Mouse (Mus musculus): Measurements from ENCODE around the gene Slamf1.
"Not testable (repeated sequence)": the region's sequence is repeated elsewhere in the genome, so short reads cannot be mapped to it uniquely, and the experiment has no call there.

The Slamf1 gene

DNA sequence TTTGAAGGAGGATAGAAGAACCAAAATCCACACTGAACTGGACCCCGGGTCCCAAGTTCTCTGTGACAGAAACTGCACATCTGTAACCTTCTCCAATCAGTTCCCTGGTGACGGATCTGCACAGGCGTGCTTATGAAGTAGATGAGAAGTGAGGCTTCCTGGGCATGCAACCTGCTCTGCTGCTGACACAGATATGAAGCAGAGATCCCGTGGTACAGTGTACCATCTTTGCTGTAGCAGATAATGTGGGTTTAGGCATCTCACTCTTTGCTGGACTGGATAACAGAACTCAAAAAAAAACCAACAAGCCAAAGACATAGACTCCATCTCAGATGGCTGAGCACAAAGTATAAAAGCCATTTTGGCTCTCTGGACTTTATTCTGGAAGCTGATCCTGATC, 32.7 kb downstream of the Slamf1 start:
- DNase-seq (ENCODE audit: low spot score): no peak

DNA sequence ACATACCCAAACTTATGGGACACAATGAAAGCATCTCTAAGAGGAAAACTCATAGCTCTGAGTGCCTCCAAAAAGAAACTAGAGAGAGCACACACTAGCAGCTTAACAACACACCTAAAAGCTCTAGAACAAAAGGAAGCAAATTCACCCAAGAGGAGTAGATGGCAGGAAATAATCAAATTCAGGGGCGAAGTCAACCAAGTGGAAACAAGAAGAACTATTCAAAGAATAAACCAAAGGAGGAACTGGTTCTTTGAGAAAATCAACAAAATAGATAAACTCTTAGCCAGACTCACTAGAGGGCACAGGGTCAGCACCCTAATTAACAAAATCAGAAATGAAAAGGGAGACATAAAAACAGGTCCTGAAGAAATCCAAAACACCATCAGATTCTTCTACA, 44.1 kb downstream of the Slamf1 start:
- not testable (repeated sequence) for DNase-seq (ENCODE audit: low spot score)

DNA sequence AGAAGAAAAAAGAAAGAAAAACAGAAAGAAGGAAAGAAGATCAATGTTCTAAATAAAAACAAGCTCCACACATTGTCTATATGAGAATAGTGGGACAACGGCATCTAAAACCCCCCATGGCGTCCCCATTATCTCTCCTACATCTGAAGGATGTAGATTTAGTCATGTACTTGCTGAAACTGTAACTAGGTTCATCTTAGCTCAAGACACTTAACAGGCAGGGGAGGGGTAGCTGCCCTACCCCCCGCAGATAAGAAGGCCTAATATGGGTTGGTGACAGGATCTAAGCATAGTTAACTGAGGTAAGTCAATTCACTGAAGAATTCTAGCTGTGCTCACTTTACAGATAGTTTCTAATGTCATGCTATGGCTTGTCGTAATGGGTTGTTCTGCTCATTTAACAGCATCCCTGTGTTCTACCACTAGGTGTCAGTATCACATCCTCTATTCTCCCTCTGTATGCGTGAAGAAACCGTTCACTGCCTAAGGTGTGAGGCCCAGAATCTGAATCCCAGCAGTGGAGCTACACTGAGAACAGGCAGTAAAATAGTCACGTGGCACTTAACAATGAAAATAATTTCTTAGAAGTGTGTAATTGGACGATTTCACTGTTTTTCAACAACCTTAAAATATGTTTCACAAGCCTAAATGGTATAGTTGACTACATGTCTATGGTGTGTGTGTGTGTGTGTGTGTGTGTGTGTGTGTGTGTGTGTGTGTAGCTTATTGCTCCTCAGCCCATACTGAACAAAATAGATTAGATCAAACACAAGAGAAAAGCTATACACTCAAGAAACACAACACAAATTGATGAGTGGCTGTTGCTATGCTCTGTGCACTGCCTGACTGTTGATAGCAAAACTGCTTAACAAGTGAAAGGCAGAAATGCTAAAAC, 48.9 kb downstream of the Slamf1 start:
- no peak for DNase-seq (ENCODE audit: low spot score)

DNA sequence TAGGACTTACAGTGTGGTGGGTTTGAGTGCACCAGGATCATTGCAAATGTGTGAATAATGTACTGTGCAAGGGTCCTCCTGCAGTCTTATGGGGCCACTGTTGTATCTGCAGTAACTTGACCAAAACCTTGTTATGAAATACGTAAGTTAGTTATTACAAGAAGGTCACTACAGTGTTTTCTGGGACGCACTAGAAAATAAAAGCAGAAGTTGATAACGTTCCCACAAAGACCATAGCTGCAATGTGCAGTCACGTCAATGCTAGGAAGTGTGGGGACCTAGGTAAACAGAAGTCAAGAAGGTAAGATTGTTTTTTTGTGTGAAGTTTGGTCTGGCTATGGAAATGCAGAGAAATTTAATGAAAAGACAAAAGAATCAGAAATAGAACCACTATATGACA, 50.1 kb downstream of the Slamf1 start:
- no peak for DNase-seq (ENCODE audit: low spot score)

DNA sequence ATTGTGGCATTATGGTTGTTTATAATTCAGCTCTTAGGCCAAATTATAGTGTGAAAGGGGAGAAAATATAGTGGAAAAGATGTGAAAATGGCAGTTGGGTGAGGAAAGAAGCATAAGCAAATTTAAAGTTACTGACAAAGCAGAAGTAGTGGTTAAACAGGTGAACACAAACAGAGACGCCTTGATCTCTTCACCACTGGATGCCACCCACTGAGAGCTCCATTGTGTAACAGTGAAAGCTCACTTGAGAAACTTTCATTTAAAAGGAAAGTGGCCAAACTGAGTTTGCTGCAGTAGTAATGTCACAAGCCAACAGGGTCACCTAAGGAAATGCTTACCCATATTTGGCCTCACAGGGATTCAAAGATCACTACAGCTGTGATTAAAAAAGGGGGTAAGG, 54.4 kb downstream of the Slamf1 start:
- no peak for DNase-seq (ENCODE audit: low spot score)

DNA sequence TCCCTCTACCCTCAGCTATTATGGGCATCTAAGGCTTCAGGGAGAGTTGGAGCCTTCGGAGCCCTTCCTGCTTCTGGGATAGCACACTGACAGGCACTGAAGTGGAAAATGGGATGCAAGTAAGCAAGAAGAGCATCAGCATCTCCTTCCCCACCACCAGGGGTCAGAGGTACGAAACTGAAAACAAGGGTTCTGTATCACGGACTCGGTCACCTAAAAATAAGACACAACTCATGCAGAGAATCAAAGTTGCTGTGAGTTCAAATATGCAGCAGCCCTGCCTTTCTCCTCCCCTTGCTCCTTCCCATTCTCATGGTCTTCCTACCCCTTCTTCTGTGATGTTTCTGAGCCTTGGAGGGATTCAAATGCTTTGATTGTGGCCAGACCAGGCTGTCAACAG, 58.5 kb downstream of the Slamf1 start:
- no peak for DNase-seq (ENCODE audit: low spot score)

DNA sequence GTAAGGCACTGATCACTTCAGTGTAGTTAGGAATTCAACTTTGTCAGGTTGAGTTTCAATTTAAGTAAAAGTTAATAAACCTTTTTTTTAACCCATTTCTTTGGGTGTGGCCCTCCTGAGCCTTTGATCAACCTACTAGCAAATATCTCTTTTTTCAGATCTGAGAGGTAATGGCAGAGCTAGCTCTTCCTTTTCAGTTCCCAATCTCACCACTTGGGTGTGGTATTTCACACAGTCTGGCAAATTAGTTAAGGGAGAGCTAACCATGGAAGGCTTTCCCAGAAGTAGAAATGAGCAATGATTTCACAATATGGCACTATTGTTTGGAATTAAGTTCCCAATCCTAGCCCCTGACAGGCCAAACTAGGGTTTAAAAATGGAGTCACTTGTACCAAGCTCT, 59.2 kb downstream of the Slamf1 start:
- DNase-seq (ENCODE audit: low spot score): no peak

DNA sequence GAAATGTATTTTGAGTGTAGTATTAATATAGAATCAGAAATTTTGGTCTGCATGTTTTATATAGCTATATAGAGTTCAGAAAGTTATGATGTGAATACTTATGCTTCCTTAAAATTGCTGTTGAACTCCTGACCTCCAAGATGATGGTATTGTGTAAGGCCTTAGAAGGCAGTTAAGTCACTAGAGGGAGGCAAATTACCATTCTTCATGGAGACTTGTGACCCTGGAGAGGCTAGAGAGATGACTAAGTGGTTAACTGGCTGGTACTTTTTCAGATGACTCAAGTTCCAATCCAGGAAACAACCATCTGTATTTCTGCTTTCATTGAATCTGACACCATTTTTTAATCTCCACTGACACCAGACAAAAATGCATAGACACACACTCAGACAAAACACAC, 60.7 kb downstream of the Slamf1 start:
- DNase-seq (ENCODE audit: low spot score): no peak

DNA sequence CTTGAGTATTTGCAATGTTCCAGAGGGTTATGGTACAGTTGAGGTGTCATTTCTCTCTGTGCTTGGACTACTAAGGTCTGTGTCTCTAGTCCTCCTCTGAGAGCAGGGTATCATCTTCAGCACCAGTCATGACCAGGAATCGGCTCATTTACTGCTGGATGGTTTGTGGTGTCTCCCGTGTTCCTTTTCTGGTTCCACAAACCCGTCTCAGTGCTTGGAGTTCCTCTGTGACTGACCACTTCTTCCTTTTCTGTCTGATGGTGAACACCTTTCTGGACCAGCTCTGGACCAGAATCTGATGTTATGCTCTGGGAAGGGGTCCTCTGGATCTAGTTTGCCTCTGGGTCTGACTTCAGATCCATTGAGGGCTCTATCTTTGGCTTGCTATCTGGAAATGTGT, 72.6 kb downstream of the Slamf1 start, which contains the start of gene Cd84:
Cd84 (plus strand) TSS at position 210 of the 400 bp plus-strand sequence.
- no peak for DNase-seq (ENCODE audit: low spot score)

DNA sequence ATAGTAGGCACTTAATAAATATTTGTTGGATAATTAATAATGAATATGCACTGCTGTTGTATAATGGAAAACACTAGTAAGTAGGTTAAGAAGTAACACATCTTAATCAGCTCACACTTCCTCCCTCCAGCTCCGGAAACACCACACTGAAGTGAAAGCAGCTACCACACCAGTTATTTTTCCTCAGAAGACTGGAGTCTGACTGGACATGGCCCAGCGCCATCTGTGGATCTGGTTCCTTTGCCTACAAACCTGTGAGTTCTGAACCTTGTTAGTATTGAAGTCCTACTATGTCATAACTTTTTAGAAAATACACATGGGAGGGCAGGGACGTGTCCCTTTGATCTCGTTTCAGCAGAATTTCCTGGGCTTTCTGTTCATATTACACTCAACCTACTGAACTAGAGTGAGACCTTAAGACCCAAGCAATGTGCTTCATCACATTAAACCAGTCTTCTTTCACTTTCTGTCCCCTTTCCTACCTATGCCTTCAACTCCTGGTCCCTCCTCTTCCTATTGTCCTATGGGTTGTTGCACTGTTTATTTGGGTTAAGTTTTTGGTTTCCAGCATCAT, 73.6 kb downstream of the Slamf1 start:
- DNase-seq (ENCODE audit: low spot score): no peak

DNA sequence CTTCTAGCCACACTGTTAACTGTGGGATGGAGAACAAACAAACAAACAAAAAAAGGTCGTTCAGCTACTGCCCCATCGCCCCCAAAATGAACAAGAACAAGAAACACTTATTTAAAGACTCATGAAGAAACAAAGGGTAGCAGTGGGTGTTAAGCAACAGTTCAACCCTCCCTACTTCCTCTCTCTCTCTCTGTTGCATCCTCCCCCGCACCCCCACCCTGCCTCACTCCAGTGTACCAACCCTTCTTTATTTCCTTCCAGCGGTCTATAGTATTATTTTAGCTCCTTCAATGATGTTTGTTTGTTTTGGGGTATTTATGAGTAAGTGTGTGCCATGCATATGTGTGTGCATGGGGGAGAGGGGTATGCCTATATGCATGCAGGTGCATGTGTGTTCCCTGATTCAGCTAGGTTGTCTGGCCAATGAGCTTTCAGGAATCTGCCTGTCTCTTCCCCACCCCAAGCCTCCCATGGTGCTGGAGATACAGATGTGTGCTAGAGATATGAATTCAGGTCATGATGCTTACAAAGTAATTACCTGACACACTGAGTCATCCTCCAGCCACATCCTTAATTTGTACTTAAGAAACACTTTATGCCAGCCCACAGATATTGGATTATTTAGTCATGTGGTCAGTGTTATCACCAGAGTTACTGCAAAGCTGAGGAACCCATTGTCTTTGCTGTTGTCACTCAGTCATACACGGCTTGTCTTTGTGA, 78.3 kb downstream of the Slamf1 start:
- DNase-seq (ENCODE audit: low spot score): no peak

DNA sequence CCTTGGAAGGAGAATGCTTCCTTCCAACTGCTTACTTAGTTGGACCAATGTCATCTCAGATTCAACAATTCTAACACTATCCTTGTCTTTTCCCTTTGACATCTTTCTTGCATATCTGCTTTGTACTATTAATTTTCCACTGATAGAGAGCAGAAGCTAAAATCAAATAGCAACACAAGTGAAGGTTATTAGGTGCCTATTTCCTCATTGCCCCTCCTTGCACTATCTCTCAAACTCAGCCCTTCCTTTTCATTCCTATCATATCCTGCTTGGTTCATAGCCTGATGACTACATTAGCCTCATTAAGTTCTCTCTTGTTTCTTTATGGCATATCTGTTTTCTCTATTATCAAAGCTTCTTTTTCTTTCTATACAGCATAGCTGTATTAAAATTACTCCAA, 81.3 kb downstream of the Slamf1 start:
- DNase-seq (ENCODE audit: low spot score): no peak

DNA sequence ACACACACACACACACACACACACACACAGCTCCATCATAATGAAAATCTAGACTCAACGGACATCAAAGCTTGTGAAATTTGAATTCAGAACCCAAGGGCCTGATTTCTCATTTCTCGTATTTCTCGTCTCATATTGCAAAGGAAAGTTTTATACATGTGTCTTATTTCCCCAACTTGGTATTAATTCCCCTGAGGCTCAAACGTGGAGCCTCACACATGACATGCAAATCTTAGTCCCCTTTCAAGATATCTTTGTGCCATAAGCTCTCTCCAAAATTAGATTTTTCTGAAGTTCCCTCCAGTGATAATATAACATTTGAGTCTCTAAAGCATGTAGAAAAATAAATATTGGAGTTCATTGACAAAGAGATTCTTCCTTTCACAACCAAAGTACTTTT, 81.8 kb downstream of the Slamf1 start:
- no peak for DNase-seq (ENCODE audit: low spot score)

DNA sequence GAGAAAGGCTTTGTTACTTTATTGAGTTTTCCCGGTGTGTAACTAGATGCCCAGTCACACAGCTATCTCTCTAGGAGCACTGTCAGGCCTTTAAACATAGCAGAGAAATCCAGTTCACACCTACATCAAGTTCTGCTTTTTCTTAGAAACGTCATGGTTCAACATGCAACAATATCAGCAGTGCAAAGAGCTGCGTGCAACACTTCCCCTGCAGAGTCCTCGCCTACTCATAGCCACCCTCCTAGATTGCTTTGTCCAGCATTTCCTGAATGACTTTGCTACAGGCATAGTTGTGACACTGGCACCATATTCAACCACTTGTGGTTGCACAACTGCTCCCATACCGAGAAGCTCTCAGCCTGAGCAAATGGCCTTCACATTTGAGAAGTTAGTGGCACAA, 82.5 kb downstream of the Slamf1 start:
- DNase-seq (ENCODE audit: low spot score): no peak

Data from ovary, adult 18-20 months (tissue).